Mouse (Mus musculus) urinary bladder, adult 2 months (tissue): ENCODE measurements at regions not wholly inside any gene's neighbourhood (a gene's known extent, or its start where the extent isn't known, plus 50 kb on each side); places are given as distances from the start of the nearest gene placed in this dataset.

Source experiments
- DNase-seq: peaks from one replicate; pipeline ENCODE4 v3.0.0; 2022; ENCODE audit warnings: low spot score

- no peak for DNase-seq
Observed at GRCm38 (mm10) chr2:73041475-73041874, 55.0 kb upstream of the Gm11084 start.

- DNase-seq: no peak
Observed at GRCm38 (mm10) chr2:73040031-73040430, 53.5 kb upstream of the Gm11084 start.

GRCm38 (mm10) chr2:73039300-73039699 is 52.8 kb upstream of the Gm11084 start:
- DNase-seq: no peak

DNA sequence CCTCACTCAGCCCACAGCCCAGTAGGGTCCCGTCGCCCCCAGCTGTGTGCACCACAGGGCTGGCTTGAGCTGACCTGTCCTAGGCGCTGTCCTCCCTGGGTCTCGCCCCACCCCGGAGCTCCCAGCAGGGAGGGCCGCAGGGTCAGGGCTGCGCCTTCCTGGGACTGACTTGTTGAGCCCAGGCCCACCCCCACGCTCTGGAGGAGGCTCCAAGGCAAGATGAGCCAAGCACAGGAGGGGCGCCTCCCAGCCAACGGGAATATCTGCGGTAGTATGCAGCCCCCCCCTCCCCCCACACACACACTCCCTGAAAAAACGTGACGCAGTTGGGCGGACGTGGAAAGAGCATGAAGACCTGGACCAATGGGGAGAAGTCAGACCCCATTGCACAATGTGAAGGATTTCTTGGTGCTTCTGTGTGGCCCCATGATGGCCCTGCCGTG is 51.8 kb upstream of the Gm11084 start:
- peak; percentile 27 for DNase-seq

DNA sequence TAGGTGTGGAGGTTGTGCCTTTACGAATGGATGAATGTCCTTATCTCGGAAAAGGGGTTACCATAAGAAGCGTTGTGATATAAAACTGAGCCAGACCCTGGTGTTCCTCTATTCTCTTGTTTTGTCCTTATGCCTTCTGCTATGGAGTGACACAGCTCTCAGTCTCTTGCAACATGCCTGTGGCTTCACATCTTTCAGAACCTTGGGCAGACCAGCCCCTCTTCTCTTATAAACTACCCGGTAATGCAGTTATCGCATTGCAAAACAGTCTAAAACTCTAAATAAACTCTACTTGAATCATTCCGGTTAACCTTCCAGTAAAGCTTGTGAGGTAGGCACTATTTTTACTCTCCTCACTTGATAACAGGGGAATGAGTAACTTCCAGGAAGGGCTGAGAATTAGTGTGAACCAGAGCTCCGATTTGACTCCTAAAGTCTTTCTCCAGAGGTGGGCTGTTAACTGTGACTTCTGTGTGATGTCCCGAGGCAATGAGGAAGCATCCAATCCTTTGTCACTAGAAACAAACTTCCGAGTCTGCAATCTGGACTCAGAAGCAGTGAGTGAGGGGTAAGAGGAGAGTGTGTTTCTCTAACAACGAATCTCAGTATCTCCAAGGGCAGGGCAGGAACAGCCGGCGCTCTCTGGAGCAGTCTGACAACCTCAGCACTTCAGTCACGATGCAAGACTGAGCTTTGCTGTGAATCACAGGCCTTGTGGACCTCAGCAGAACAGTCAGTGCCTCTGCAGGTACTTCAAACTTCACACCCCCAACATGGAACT is 50.9 kb upstream of the Gm11084 start:
- no peak for DNase-seq
